Mouse (Mus musculus) telencephalon, adult 2 months (tissue): ENCODE measurements around the gene Bcl3.

Experiments
- DNase-seq: peaks from one replicate; pipeline ENCODE4 v3.0.0-alpha.2; 2011; ENCODE audit warnings: low read depth, low spot score

Bcl3 gene

GRCm38 (mm10) chr7:19834055-19834454, 11.5 kb upstream of the Bcl3 start:
- DNase-seq: no peak

GRCm38 (mm10) chr7:19831837-19832236, 9.3 kb upstream of the Bcl3 start:
- no peak for DNase-seq

GRCm38 (mm10) chr7:19830682-19831156, 8.1 kb upstream of the Bcl3 start:
- DNase-seq: no peak

- no peak for DNase-seq
Observed at GRCm38 (mm10) chr7:19829694-19830093, 7.1 kb upstream of the Bcl3 start.

GRCm38 (mm10) chr7:19826756-19827155, 4.2 kb upstream of the Bcl3 start:
- no peak for DNase-seq

GRCm38 (mm10) chr7:19824182-19824973, 1.8 kb upstream of the Bcl3 start:
- DNase-seq: no peak

- no peak for DNase-seq
Observed at GRCm38 (mm10) chr7:19823256-19824181, 949 bp upstream of the Bcl3 start.

- DNase-seq: no peak
Observed at GRCm38 (mm10) chr7:19822193-19822592, 377 bp downstream of the Bcl3 start.

GRCm38 (mm10) chr7:19821633-19822032, 937 bp downstream of the Bcl3 start:
- DNase-seq: no peak

GRCm38 (mm10) chr7:19820347-19821048, 2.1 kb downstream of the Bcl3 start:
- no peak for DNase-seq

- DNase-seq: no peak
Observed at GRCm38 (mm10) chr7:19818875-19819274, 3.7 kb downstream of the Bcl3 start.

GRCm38 (mm10) chr7:19818440-19818839, 4.1 kb downstream of the Bcl3 start:
- no peak for DNase-seq

GRCm38 (mm10) chr7:19817382-19818105, 5.0 kb downstream of the Bcl3 start:
- DNase-seq: no peak

- DNase-seq: no peak
Observed at GRCm38 (mm10) chr7:19816224-19816771, 6.3 kb downstream of the Bcl3 start.

- no peak for DNase-seq
Observed at GRCm38 (mm10) chr7:19815296-19816223, 7.0 kb downstream of the Bcl3 start.

- no peak for DNase-seq
Observed at GRCm38 (mm10) chr7:19813579-19814122, 8.9 kb downstream of the Bcl3 start.

GRCm38 (mm10) chr7:19813161-19813560, 9.4 kb downstream of the Bcl3 start:
- no peak for DNase-seq

- DNase-seq: no peak
Observed at GRCm38 (mm10) chr7:19811114-19811513, 11.5 kb downstream of the Bcl3 start.

- DNase-seq: no peak
Observed at GRCm38 (mm10) chr7:19809369-19809768, 13.2 kb downstream of the Bcl3 start.
